Mouse (Mus musculus) c-Kit-positive CD71-positive TER-119-negative erythroid progenitor cells, embryonic 14.5 days (primary cell): Measurements from ENCODE around the gene Hmgb3.

Source experiments
- DNase-seq: peaks from one replicate; pipeline ENCODE4 v3.0.0-alpha.2; 2013; ENCODE audit warnings: low read depth

The Hmgb3 gene

DNA sequence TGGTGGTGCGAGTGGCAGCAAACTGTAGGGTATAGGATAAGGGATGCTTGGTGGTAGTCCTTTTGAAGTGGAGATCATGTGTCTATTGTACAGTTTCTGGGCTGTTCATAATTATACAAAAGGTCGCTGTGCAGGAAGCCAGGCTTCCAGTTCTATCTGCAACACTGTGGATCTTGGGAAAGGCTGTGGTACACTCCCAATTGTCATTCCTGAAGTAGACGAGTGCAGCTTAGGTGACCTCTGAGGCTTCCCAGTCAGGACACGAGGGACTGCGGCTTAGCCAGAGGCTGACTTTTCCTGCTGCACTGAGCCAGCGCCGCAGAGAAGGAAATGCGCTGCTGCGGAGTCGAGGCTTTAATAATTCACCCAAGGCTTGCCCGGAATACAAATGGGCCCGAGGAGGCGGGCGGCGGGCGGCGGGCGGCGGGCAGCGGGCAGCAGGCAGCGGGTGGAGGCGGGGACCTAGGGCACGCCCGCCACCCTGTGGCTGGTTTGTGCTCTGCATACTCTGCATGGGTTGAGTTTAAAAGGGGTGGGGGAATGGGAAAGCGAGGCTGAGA lies 45.4 kb downstream of the Hmgb3 start:
- peak; percentile 41 for DNase-seq
